Mouse (Mus musculus) small intestine, adult 2 months (tissue): Measurements from ENCODE around the gene Abcd3.

Experiments
- CTCF ChIP-seq: fragments of 200-500 bp; IDR thresholded peaks from 2 replicates; pipeline ENCODE4 v1.5.1; 2012; ENCODE audit warnings: low read depth, mild to moderate bottlenecking, control low read depth, inconsistent platforms, low read length, moderate library complexity, mixed read lengths; ENCODE audit not compliant: insufficient replicate concordance, insufficient read length; ENCODE audit errors: extremely low read depth
- POLR2A ChIP-seq: fragments of 200-500 bp; IDR thresholded peaks from 2 replicates; pipeline ENCODE4 v1.6.1; 2012; ENCODE audit warnings: low read depth, mild to moderate bottlenecking, control low read depth, inconsistent platforms, low read length, moderate library complexity

DNA sequence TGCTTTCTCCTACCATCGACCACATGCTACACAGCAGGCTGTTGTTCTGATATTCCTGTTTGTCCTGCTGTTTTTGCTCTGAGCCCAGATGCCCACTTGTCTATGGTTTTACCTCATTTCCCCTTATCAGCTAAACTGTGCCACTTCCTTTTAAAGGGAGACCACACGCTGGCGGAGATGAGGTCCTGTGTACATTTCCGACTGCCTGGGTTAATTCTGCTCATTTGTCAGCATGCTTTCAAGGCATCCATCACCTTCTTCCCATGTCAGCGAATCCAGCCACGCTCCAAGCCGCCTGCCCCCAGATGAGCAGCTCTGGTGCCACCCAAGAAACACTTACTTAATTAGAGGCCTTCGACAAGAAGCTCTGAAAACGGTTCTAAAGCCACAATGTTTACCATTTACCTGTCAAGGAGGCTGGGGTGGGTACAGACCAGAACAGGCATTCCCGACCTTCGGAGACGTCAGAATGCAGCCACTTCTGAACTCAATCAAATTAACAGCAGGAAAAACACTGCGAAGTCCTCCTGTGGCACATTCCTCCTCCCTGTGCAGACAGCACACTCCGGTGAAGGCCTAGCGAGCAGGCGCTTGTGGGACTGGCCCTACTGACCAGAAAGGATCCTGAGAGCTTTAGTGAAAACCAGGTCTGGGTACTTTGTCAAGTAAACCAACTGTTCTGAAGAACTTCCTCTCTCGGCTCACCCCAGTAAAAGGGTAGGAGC is 75.5 kb downstream of the Abcd3 start:
- TF ChIP-seq CTCF (no peak), POLR2A (no peak)
